Mouse (Mus musculus) E14TG2a.4 (cell line): ENCODE measurements around the gene Gzf1.

Source experiments
- CTCF ChIP-seq: conservative IDR thresholded peaks from 2 replicates; pipeline ENCODE4 v1.5.1; 2014; ENCODE audit warnings: low read length
- NANOG ChIP-seq: IDR thresholded peaks from 2 replicates; pipeline ENCODE4 v1.6.1; 2014; ENCODE audit warnings: borderline replicate concordance, low read length, mixed read lengths

- TF ChIP-seq CTCF: no peak
- no peak for TF ChIP-seq NANOG
Measured at GRCm38 (mm10) chr2:148690781-148691180, 10.0 kb downstream of the Gzf1 start.
